Mouse (Mus musculus) heart, adult 8-10 months (tissue): ENCODE data around the gene Prss23. TPM values are rescaled to one million over a fixed set of nuclear protein-coding genes. Genes with fewer than 3 reads are reported as not detected.

ENCODE experiments used
- DNase-seq: peaks from one replicate; pipeline ENCODE4 v3.0.0; 2022; ENCODE audit warnings: low spot score
- total RNA-seq, 4 experiments: library from RNA; stranded (reverse); gene quantifications; 2 replicates each; pipeline ENCODE4 v1.2.4; 2022

Gene Prss23
- total RNA-seq = 10 to 100 TPM; 12.3 to 19.3 (median 17.8) TPM

DNA sequence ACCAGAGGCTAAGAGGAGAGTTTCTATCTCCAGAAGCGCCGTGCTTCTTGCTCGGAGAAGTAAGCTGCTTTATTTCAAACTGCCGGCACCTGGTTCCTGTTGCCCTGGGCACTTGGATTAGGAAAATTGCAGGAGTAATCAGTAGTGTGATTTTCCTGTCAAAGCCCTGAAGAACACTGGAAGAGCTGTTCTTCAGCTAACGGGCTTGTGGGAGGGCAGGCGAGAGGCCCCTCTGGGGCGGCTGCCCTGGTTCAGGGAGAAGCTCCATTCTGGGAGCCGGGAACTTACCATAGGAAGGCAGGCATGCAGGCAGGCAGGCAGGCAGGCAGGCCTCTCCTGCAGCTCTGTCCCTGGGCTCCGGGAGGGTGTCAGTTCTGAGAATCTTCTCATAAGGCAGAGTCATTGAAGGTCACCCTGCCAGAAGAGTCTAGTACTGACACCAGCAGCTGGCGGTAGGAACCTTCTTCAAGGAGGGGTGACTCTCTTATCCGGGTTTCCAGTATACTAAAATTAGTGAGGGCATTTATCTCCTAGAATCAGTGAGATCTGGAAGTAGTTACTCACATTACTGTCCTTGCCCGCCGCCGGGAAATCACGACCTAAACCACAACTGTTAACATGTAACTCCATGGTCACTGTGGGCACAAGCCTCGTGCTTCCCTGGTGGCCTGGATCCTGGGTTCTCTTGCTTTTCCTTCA, at the start of gene Prss23:
Prss23 (minus strand) TSS at position 457 of the 699 bp plus-strand sequence.
- DNase-seq = no peak

DNA sequence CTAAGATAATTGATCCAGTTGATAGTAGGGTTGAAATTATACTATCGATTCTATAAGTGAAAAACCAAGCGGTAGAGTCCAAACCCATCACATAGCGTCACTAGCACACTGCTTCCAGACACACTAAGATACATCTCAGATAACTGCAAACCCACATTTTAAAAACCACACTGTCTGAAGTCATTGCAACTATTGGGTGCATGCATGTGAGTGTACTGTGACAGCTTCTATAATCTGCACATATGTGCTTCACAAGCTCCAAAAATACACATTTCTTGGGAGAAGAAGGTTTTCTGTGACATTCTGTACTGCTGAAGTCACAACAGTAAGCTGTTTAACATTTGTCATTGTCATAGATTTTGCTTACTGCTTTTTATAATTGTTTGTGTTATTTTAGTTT, 49.1 kb upstream of the Prss23 start:
- no peak for DNase-seq

- no peak for DNase-seq
Measured at GRCm38 (mm10) chr7:89564569-89564968, 37.6 kb upstream of the Prss23 start.

DNA sequence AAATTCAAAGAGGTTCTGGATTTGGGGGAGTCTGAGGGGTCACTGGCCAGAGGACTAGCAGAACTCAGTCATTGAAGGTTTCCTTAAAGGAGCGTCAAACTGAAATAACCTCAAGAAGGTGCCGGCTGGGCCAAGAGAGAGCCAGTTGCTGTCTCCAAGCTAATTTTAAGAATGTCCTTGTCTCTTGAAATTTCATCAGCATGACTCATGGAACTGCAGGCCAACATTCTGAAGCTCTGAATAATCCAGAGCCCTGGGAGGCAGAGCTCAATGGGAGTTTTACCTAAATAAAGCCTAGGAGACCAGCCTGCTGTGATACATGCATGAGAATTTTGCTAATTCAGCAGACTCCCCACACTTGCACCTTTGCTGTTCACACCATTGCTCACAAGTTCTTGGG, 36.5 kb upstream of the Prss23 start:
- peak; percentile 74 for DNase-seq

- no peak for DNase-seq
Measured at GRCm38 (mm10) chr7:89562140-89562539, 35.2 kb upstream of the Prss23 start.

GRCm38 (mm10) chr7:89560939-89561338, 34.0 kb upstream of the Prss23 start:
- no peak for DNase-seq

DNA sequence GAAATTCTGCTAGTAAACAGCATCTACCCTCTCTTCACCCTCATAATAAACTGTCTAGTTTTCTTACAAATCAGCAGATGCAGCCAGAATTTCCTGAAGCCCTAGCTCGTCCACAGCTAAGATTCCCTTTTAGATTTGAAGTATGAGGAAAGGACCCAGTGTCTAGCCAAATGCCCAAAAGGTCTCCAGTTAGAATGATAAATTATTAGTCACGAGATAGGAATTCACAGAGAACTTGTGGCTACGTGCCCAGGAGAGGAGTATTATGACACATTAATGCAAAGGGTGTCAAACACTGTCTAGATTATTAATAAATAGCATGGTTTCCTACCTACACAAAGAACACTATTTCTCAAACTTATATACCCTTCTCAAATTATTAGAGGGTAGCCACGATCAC, 32.6 kb upstream of the Prss23 start:
- DNase-seq = no peak

GRCm38 (mm10) chr7:89559105-89559504, 32.1 kb upstream of the Prss23 start:
- DNase-seq = no peak

GRCm38 (mm10) chr7:89558446-89559039, 31.6 kb upstream of the Prss23 start:
- no peak for DNase-seq

DNA sequence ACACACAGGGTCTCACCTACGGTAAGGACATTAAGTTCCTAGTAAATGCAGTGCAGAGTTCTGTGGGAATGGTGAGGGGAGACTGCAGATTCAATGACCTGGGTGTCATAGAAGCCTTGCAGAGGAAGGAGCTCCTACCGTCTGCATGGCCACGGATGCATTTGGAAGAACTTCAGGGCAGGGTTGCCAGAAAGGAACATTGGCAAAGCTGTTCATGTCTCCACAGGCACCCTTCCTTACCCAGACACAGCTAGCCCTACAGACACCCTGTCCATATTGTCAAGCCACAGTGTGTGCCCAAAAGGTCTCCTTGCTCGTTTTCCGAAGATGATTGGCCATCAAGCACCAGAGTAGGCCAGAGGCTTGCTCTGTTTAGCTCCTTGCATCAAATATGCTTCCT, 30.1 kb upstream of the Prss23 start:
- no peak for DNase-seq

DNA sequence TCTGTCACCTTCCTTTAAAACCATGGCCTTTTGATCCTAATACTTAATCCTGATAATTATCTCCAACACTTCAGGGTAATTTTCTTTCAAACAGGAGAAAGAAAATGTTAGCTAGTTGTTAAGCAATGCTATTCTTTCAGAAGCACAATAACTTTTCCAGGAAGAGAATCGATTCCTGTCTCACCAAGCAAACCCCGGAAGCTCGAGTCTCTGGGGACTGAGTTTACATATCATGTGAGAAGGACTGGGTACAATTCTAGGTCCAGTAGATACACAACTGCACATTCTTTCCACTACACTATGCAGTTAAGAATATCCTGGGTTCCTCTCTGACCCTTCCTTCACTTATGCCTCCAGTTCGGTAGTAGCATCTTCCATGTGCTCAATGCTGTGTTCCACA, 29.7 kb upstream of the Prss23 start:
- DNase-seq = no peak

DNA sequence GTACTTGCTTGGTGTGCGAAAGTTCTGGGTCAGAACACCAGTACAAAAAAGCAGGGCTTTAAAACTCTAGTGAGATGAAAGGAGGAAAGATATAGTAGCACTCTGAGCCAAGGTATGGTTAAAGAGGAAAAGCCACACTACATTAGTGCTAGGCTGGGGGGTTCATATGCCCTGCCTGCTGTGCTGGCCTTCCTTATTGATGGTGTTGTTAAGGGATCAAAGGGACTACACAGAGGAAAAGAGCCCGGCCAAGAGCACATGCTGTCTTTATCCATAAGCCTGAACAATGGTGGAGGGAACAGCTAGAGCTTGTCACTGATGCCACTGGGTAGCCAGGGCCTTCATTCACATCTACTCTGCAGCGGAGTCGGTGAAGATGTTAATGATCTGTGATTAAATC, 28.2 kb upstream of the Prss23 start:
- no peak for DNase-seq

- DNase-seq = no peak
Measured at GRCm38 (mm10) chr7:89554068-89554467, 27.1 kb upstream of the Prss23 start.

DNA sequence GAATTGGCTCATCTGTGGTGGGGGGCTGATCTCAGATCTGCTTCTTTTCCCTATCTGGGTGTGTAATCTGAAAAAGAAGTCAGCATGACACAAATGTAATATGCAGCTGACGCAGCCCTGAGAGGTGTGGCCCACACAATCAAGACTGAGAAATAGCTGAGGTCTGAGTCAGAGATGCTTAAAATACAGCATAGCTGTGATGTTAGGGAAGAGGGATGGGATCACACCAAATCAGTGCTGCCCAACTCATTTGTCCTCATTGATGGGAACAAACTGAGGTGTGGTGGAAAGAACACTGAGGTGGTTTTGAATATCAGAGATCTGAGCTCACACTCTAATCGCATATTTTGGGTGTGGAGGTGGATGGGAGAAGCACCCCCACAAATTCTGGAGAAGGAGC, 14.0 kb upstream of the Prss23 start:
- DNase-seq = no peak

DNA sequence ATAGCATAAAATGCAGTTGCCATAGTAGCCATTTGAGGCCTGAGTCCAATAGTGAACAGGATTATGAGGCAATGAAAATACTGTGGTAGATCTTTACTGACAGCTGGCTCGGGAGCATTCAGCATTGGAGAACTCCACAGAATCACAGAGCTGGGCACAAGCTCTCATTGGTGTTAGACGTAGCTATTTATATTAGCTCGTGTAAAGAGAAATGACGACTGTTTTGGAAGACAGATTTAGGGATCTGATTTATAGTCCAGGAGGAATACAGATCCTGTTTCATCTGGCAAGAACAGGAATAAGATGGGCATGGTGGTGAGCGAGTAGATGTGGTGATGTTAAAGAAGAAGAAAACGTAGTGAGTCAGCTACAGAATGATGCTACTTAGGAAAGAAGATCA, 12.4 kb upstream of the Prss23 start:
- DNase-seq = no peak

- DNase-seq = no peak
Measured at GRCm38 (mm10) chr7:89527430-89527856, 456 bp upstream of the Prss23 start.

DNA sequence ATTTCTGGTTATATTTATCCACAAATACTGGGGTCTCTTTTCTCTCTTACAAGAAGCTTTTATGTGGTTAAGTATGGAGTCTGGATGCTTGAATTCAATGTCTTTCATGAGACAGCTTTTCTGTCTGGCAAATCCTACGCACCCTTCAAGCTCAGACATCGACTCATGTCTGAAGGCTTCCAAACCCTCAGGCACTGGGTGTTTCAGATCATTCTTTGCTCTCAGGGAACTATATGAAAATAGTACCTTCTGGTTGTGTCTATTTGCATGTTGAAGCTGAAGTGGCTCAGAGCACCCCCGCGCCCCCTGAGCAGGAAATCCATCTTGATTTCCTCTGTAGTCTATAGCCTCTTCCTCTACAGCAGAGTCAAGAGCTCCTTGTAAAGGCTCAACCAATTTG, 3.2 kb downstream of the Prss23 start:
- no peak for DNase-seq

- no peak for DNase-seq
Measured at GRCm38 (mm10) chr7:89522170-89522569, 4.8 kb downstream of the Prss23 start.

DNA sequence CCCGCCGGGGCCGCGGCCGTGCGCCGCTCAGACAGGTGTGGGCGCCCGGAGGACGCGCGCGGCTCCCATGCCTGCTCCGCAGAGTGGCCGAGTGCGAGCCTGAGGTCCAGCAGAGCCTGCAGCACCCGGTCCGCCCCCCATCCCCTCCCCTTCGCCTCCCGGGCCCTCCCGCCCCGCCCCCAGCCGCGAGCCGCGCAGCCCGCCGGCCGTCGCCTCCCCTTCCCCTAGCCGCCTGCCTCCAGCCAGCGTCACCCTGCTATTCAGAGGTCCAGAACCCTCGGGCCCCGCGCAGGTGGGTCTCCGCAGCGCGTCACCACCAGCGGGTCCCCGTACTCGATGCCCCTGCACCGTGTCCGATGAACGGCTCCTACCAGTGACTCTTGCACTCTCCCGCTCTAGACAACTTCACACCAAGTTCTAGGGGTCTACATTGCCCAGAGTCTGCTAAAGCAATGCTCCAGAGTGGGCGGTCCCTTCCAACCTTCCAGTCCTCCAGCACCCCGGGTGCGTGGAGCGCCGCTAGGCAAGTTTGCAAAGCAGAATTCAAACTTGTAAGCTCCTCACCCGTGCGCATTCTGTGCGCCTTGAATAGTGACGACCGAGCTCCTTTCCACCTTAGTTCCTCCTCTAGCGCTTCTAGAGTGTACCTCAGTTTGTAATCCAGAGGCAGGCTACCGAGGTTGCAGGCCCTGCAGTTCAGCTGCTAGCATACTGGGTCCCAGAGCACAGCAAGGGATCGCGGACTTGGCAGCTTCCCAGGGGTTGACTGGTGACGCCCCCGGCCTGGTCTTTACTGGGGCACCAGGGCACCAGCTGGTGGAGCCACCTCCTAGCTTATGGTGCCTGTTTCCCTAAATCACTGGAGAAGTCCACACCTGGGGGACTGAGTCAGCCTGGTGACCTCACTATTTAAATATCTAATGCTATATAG, 9.3 kb downstream of the Prss23 start:
- DNase-seq = peak; percentile 59

- DNase-seq = no peak
Measured at GRCm38 (mm10) chr7:89516551-89517459, 10.2 kb downstream of the Prss23 start.

DNA sequence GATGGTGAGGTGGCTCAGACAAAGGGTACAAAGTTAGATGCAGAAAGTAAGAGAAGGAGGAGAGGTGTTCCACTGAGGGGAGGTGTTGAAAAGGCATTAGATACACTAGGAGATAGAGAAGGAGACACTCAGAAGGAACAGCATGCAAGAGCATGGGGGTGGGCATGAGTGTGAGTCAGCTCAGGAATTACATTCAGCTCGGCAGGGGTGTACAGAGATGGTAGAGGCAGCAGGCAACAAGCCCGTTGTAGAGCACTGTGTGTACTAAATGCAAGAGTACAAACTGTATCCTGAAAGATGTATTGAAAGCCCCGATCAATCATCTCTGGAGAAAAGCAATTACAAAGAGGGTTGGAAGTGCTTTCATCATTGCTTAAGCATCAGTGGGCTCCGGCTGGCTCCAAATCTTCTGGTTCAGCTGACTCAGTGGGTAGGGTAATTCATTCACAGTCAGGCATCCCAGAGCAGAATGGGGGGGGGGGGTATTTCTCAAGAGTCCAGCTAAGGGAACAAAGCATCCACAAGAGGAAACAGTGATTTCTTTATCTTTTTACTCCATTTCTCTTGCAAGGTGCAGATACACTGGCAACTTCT, 15.0 kb downstream of the Prss23 start:
- no peak for DNase-seq
